Mouse (Mus musculus): ENCODE results near the gene Gm47996.
"Not testable (repeated sequence)": the region's sequence is repeated elsewhere in the genome, so short reads cannot be mapped to it uniquely, and the experiment has no call there.

DNA sequence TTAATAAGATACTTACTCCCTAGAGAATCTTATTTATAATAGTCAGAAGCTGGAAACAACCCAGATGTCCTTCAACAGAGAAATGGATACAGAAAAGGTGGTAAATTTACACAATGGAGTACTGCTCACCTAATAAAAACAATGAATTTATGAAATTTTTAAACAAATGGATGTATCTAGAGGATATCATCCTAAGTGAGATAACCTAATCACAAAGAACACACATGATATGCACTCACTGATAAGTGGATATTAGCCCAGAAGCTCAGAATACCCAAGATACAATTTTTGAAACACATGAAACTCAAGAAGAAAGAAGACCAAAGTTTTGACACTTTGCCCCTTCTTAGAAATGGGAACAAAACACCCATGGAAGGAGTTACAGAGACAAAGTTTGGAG, 987 bp upstream of the Gm47996 start:
- not testable (repeated sequence) for TF ChIP-seq MAFK (IDR thresholded peaks at IDR 0.05; ENCODE audit: insufficient read depth, low read depth, low read length); HCFC1 (IDR thresholded peaks at IDR 0.05; ENCODE audit: borderline replicate concordance, insufficient read depth, low read length); ZNF384 (IDR thresholded peaks at IDR 0.05; ENCODE audit: low read depth, low read length); ZC3H11A (IDR thresholded peaks at IDR 0.05; ENCODE audit: borderline replicate concordance, low read depth, low read length)

Measured in ES-E14 (cell line).